Mouse (Mus musculus) olfactory bulb, adult 2 months (tissue): ENCODE measurements around the gene Ramp2.
A peak's percentile ranks its signal among the peaks of the same experiment; 100 is the strongest.

Experiments
- CTCF ChIP-seq: fragments of 200-500 bp; IDR thresholded peaks from 2 replicates; pipeline ENCODE4 v1.5.1; 2012; ENCODE audit warnings: low read depth, mild to moderate bottlenecking, low read length, moderate library complexity; ENCODE audit not compliant: insufficient read depth
- POLR2A ChIP-seq: fragments of 200-500 bp; IDR thresholded peaks from 2 replicates; pipeline ENCODE4 v1.6.1; 2012; ENCODE audit warnings: mild to moderate bottlenecking, low read depth, low read length, moderate library complexity; ENCODE audit not compliant: insufficient read depth

- TF ChIP-seq POLR2A (peak; percentile 75), CTCF (no peak)
Measured at GRCm38 (mm10) chr11:101253613-101254389, 8.0 kb downstream of the Ramp2 start, which contains the start of gene Vps25.
